Mouse (Mus musculus): ENCODE results near the gene Olfr776.

- TF ChIP-seq CTCF (conservative IDR thresholded peaks at IDR 0.05; ENCODE audit: low read length), result no peak
- no peak for TF ChIP-seq NANOG (IDR thresholded peaks at IDR 0.05; ENCODE audit: borderline replicate concordance, low read length)
Measured at GRCm38 (mm10) chr10:129230737-129231136, 28.2 kb upstream of the Olfr776 start.
